Mouse (Mus musculus) brain, embryonic 14.5 days (tissue): ENCODE data around the gene Anxa7.

Source experiments
- CTCF ChIP-seq: fragments of 200-500 bp; IDR thresholded peaks from 2 replicates; pipeline ENCODE4 v1.5.1; 2012; ENCODE audit warnings: inconsistent platforms, mild to moderate bottlenecking, moderate library complexity, borderline replicate concordance; ENCODE audit not compliant: insufficient read depth, insufficient read length; ENCODE audit errors: extremely low read depth
- POLR2A ChIP-seq: fragments of 200-500 bp; IDR thresholded peaks from 2 replicates; pipeline ENCODE4 v1.6.1; 2012; ENCODE audit warnings: mild to moderate bottlenecking, inconsistent platforms, borderline replicate concordance; ENCODE audit not compliant: poor library complexity, insufficient read depth, insufficient read length, severe bottlenecking; ENCODE audit errors: extremely low read depth

DNA sequence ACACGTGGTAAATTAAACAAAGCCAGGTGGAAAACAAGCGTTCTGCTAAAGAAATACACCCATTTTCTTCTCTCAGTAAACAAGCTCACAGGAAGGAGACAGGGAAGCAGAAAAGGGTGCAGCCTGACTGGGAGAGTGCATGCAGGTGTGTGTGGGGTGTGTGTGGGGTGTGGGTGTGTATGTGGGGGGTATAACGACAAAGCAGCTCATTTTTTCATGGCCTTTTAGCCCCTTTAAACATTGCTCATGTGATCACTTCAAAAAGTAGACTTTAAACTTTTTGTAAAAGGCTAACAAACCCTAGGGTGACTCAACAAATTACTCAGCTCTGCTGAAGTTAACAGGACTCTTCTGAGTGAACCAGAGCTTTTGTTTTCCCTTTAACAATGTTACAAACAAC, 1.5 kb downstream of the Anxa7 start:
- TF ChIP-seq CTCF (no peak), POLR2A (no peak)
